Mouse (Mus musculus) olfactory bulb, adult 2 months (tissue): ENCODE measurements at regions not wholly inside any gene's neighbourhood (a gene's known extent, or its start where the extent isn't known, plus 50 kb on each side); places are given as distances from the start of the nearest gene placed in this dataset.

ENCODE experiments used
- H3K27ac ChIP-seq: fragments of 200-500 bp; 2 replicates; pipeline ENCODE4 v1.5.1; 2012; ENCODE audit warnings: low read depth, low read length; ENCODE audit not compliant: insufficient read depth
- H3K4me1 ChIP-seq: fragments of 200-500 bp; 2 replicates; pipeline ENCODE4 v1.6.1; 2012; ENCODE audit warnings: low read length; ENCODE audit not compliant: control insufficient read depth, insufficient read depth
- H3K4me3 ChIP-seq: fragments of 200-500 bp; 2 replicates; pipeline ENCODE4 v1.5.1; 2012; ENCODE audit warnings: mild to moderate bottlenecking, low read depth, low read length, moderate library complexity; ENCODE audit not compliant: insufficient read depth
- CTCF ChIP-seq: fragments of 200-500 bp; IDR thresholded peaks from 2 replicates; pipeline ENCODE4 v1.5.1; 2012; ENCODE audit warnings: low read depth, mild to moderate bottlenecking, low read length, moderate library complexity; ENCODE audit not compliant: insufficient read depth
- POLR2A ChIP-seq: fragments of 200-500 bp; IDR thresholded peaks from 2 replicates; pipeline ENCODE4 v1.6.1; 2012; ENCODE audit warnings: mild to moderate bottlenecking, low read depth, low read length, moderate library complexity; ENCODE audit not compliant: insufficient read depth
- WGBS: fragments of 180-500 bp; shearing (Covaris S2); methylation state at CpG from one replicate; pipeline ENCODE4 v1.1.7; 2018; 5-methylcytosine and 5-hydroxymethylcytosine counted together

DNA sequence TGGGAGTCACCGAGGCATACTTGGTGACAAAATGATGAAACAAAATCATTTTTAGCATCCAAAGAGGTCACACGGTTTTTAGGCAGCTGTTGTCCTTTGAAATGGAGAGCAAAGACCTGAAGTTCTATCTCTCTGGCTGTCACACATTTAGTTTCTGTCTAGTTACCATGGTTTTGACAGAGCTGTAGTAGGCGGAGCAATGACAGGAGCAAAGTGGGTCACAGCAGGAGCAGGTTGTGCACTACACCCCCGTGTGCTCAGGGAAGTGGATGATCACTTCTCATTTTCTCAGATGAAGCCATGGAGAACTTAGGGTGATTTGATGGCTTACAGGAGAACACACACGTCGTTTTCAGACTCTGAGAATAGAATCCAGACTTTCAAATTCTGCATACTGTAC, 621.2 kb upstream of the Klhl29 start:
- Histone ChIP-seq H3K4me1 (peaks cover 2% of the 10 kb centered on the region), H3K4me3 (no peak overlapping the region), H3K27ac (no peak overlapping the region)
- no peak for TF ChIP-seq POLR2A
- no peak for TF ChIP-seq CTCF
- 81% methylated on average over 6 of the region's 6 CpGs for WGBS

DNA sequence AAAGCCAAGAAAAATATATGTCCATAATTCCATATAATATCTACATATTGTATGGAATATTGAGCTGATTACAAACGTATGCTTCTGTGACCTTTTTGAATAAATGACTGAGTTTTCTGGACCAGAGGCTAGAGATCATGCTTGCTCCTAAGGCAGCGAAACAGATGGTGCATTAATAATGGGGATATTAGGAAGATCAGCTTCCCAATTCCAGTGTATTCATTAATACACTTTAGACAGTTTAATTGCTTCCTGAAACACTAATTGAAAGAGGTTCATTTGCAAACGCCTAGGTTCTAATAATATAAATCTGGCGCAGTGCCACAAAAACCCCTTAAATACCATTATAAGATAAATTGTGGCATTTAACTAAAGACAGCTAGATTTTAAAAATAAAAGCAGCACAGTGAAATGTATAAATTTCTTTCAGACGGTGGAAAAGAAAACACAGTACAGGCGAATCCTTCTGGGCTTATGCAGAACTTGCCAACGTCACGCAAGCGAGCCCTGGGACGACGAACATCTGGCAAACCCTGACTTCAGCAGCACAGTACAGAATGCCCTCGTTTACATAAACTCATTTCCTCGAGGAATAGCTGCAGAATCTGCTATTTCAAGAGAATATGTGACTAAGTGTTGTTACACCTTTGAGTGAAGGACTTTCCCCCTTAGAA, 608.6 kb upstream of the Klhl29 start:
- no peaks in the 10 kb centered on the region for H3K4me1 ChIP-seq
- 17% methylated on average over 13 of the region's 13 CpGs for WGBS

DNA sequence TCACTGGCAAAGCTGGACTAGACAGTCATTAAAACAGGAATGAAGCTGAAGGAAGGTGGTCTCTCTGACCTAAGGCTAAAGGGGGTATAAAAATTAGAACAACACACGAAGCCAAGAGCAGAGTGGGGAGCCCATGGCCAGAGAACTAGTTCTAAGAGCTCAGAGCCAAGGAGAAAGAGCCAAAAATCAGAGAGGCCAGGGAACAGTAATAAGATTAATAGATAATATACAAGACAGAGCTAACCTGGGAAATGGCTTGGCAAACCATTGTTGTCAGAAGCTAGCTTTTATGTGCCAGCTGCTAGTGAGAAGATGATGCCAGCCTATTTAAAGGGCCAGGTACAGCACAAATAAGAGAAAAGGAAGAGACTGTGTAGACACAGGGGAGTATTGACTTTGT, 606.6 kb upstream of the Klhl29 start:
- TF ChIP-seq CTCF (no peak), POLR2A (no peak)

More for the DNA sequence above, 608.6 kb upstream of the Klhl29 start:
- no peak for TF ChIP-seq POLR2A
- TF ChIP-seq CTCF, result no peak
- no peak overlapping the region for H3K27ac ChIP-seq
- no peak overlapping the region for H3K4me3 ChIP-seq

DNA sequence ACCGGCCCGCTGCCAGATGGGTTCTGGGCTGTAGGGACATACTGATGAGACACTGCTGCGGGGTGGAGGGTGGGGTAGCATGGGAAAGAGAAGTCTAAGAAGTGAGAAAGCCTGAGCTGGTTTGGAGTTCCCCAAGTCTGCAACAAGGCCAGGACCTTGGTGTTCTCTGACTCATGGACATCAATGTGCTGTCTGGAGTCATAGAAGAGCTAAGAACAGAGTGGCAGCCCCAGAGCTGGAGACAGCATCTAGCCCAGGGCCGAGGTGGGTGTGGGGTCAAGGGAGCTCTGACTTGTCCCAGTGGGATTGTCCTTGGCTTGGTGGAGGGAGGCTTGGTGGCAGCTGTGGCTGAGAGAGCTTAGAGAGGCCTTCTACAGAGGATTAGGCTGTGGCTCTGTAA, 600.4 kb upstream of the Klhl29 start:
- H3K4me1 ChIP-seq, result no peaks in the 10 kb centered on the region
- WGBS, result 93% methylated on average over 4 of the region's 4 CpGs
- TF ChIP-seq POLR2A, result no peak
- no peak for TF ChIP-seq CTCF
- no peak overlapping the region for H3K4me3 ChIP-seq
- no peak overlapping the region for H3K27ac ChIP-seq

More for the DNA sequence above, 606.6 kb upstream of the Klhl29 start:
- Histone ChIP-seq H3K27ac (no peak overlapping the region), H3K4me3 (no peak overlapping the region), H3K4me1 (no peaks in the 10 kb centered on the region)
- 81% methylated on average over 1 of the region's 1 CpGs for WGBS

DNA sequence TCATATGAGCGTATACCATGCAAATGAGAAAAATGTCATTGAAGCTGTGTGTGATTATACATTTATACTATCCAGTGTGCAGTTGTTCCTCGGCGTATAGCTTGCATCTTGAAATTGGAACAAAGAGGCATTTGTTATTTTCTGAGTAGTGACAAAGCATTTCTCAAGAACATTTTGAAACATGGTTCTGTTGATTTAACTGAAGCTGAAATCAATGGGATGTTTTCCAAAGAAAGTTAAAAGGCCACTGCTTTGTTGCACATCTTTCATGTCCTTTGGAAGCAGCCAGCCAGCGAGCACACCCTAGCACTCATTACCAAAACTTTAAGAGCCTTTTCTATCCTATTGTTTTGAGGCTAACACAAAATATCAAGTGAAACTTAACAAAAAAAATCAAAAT, 594.1 kb upstream of the Klhl29 start:
- Histone ChIP-seq H3K27ac (no peak overlapping the region), H3K4me1 (no peaks in the 10 kb centered on the region), H3K4me3 (no peak overlapping the region)
- no peak for TF ChIP-seq POLR2A
- WGBS, result 90% methylated on average over 4 of the region's 4 CpGs

DNA sequence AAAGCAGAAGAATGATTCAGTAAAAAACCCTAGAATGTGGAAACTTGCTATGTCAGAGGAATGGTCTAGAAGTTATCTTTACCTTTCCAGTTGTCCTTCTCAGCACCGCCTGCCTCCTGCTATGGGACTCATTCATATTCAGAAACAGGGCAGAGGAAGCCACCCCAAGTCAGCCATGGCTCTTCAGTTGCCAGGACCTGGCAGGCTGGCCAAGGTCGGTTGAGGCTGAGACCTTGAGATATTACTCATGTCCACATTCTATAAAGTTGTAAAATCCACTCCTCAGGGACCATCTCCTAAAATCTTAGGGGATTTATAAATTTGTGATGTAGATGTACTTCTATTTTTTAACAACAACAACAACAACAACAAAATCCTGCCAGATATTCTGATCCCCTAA, 580.7 kb upstream of the Klhl29 start:
- 91% methylated on average over 2 of the region's 2 CpGs for WGBS
- no peak for TF ChIP-seq POLR2A
- no peak for TF ChIP-seq CTCF

DNA sequence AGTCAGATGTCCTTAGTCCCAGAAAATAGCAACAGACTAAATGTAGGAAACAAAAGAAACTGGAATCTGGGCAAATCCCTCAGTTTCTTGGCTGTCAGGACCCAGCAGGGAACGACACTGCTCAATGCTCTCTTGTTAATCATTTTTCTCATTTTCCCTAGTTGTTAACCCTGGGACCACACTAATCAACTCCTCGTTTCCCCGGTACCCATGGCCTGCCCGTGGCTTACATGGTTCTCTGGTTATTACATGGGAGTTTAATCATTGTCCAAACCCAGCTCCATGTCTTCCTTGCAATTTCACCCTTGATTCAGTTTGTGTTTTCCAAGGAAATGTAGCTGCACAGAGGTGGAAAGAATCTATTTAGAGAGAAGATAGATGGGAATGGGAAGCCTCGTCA, 580.1 kb upstream of the Klhl29 start:
- H3K4me3 ChIP-seq, result no peak overlapping the region
- H3K27ac ChIP-seq, result no peak overlapping the region
- TF ChIP-seq POLR2A (no peak), CTCF (no peak)
- 66% methylated on average over 5 of the region's 5 CpGs for WGBS
- no peaks in the 10 kb centered on the region for H3K4me1 ChIP-seq

More for the DNA sequence above, 580.7 kb upstream of the Klhl29 start:
- Histone ChIP-seq H3K4me1 (no peaks in the 10 kb centered on the region), H3K4me3 (no peak overlapping the region), H3K27ac (no peak overlapping the region)

DNA sequence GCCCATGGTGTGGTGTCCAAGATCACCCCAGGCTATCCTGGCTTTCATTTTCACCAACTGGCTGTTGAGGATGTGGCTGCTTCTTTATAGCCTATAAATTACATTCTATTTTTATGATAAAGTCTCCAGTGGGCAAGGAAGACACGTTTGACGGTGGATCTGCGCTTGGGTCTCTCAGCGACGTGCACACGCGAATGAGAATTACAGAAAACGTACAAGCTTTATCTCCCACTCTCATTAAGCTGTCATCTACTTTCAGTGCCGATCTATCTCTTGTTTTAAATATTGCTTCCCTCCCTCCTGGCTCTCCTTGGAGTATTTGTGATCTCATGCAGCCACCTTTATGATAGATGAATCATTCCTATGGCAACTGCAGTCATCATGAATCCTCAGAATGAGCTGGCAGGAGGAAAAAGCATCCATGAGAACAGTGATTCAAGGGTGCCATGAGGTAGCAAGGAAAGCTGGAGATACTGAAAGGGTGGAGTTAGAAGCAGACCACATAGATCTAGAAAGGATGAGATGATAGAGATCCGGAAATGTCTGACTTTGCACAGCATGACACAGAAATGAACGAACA, 568.0 kb upstream of the Klhl29 start:
- no peak overlapping the region for H3K4me3 ChIP-seq
- no peak for TF ChIP-seq POLR2A
- H3K4me1 ChIP-seq, result no peaks in the 10 kb centered on the region
- no peak overlapping the region for H3K27ac ChIP-seq
- WGBS, result 70% methylated on average over 11 of the region's 11 CpGs

DNA sequence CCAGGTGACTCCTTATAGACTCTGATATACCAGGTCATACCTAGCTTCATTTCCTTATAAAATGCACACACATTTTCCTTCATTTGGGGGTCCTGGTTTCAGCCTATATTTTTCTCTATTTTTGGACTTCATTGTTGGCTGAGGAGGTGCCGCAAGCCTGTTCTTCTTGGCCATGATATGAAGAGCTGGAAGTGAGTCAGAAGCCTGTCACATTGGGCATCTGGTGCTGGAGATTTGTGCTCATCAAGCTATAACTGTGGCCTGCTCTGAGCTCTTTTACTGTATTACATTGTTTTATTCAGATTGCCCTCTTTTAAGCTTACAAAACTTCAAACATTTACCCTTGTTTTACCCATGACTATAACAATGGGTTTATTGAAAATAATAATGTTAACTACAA, 545.8 kb upstream of the Klhl29 start:
- no peak overlapping the region for H3K27ac ChIP-seq
- H3K4me3 ChIP-seq, result no peak overlapping the region
- TF ChIP-seq POLR2A (no peak), CTCF (no peak)
- WGBS, result 88% methylated on average over 1 of the region's 1 CpGs
- no peaks in the 10 kb centered on the region for H3K4me1 ChIP-seq
